Mouse (Mus musculus): Measurements from ENCODE around the gene 1700122O11Rik.

GRCm38 (mm10) chr17:48038193-48038592, at the start of gene 1700122O11Rik:
- no peak for TF ChIP-seq CTCF (IDR thresholded peaks at IDR 0.05; ENCODE audit: insufficient read depth, low read depth, low read length)
- no peak for TF ChIP-seq POLR2A (IDR thresholded peaks at IDR 0.05; ENCODE audit: insufficient read depth, low read depth, low read length)

All from olfactory bulb, adult 2 months (tissue).